Mouse (Mus musculus): ENCODE measurements at regions not wholly inside any gene's neighbourhood (a gene's known extent, or its start where the extent isn't known, plus 50 kb on each side); places are given as distances from the start of the nearest gene placed in this dataset.
"Not testable (repeated sequence)": the region's sequence is repeated elsewhere in the genome, so short reads cannot be mapped to it uniquely, and the experiment has no call there.

DNA sequence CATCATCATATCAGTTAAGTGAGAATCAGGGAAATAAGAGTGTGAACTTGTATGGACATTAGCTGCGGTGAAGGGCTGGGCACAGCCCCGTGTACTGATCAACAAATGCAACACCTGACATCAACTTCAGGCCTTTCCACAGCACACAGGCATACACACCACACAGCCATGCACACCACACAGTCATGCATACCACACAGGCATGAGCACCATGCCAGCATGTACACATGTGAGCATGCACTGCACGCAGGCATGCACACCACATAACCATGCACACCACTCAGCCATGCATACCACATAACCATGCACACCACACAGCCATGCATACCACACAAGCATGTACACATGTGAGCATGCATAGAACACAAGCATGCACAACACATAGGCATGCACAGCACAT, 325.0 kb downstream of the Ajap1 start:
- DNase-seq (ENCODE audit: low spot score) = no peak

DNA sequence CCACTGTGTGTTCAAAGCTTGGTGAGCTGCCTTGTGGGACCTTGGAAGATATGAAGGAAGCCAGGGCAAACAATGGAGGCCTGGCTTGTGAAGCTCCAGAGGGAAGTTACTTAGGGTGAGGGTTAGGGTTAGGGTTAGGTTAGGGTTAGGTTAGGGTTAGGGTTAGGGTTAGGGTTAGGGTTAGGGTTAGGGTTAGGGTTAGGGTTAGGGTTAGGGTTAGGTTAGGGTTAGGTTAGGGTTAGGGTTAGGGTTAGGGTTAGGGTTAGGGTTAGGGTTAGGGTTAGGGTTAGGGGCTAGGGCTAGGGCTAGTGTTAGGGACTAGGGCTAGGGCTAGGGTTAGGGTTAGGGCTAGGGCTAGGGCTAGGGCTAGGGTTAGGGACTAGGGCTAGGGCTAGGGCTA, 329.7 kb downstream of the Ajap1 start:
- not testable (repeated sequence) for DNase-seq (ENCODE audit: low spot score)

DNA sequence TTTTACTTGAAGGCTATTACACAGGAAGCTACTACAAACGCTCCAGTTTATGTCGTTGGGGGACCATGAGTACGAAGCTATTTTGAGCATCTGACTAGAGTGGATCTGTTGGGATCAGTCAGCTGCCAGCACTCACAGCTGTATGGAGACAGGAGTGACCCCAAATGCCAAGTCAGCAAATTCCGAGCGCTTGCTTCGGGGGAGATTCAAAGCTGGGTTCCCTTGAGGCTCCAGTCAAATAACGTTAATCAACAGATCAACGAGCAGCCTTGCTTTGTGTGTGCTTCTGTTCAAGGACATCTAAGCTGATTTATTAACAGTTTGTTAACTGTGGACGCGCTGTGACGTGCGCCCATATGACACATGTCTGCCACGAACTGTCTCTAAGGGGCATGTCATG, 349.5 kb downstream of the Ajap1 start:
- no peak for DNase-seq (ENCODE audit: low spot score)

DNA sequence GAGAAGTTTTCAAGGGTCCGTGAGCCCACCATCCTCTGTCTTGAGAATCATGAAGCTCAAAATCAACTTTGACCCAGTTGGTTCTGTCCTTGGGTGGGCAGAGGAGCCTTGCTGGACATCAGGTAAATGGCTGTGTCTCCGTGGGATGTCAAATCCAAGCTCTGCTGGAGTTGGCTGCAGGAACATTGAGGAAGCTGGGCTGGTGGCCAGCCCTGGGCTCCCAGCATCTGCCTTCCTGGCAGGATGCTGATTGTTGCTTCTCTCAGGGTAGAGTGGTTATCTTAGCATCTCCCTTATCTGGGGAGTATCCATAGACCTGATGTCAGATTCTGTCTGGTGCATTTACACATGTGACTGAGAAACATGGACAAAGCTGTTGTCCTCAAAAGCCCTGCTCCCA, 353.3 kb downstream of the Ajap1 start:
- DNase-seq (ENCODE audit: low spot score) = peak; percentile 49

DNA sequence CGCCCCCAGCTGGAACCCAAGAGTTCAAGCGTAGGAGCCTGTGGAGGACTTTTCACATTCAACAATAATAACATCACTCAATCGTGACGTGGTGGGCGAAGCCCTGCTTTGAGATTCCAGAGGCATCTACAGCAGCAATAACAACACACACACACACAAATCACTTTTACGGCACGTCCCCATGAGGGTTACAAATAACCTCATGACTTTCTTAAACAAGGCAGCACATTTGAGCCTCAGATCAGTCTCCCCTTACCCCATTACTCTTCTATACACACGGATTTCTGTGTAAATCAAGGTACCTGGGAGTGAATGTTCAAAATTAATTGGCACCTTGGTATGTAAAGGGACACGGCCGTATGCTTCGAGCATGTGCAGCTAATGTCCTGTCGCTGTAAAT, 354.4 kb downstream of the Ajap1 start:
- no peak for DNase-seq (ENCODE audit: low spot score)

DNA sequence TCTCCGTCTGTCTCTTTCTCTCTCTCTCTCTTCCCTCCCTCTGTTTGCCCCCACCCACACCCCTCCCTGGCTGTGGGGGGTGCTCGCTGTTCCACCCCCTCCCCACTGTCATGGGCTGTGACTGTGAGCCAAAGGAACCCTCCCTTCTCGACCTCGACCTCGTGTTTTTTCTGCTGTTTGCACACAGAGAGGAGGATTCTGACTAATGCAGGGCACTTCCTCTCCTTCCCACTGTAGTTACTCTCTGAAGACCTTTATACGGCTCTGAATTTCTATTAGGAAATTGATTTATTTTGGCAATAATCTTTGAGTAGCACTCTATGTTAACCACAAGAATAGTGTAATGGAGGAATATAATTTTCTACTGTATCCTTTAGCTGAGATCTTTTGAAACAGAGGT, 362.1 kb downstream of the Ajap1 start:
- DNase-seq (ENCODE audit: low spot score) = no peak

DNA sequence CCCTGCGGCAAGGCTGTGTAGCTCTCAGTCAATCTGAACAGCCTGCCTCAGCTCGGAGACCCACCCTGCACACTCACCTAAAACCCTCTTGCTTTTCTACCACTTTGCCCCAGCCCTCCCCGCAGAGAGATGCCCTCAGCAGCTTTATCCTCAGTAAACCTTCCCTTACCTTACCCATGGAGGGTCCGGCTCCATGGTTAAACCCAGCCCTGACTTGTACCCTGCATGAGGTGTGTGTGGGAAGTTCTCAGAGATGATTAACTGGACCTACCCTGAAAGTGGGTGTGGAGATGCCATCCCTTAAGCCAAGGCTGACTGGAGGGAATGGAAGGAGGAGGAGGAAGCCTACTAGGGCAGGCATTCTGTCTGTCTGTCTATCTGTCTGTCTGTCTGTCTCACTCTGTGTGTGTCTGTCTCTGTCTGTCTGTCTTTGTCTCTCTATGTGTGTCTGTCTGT, 362.9 kb downstream of the Ajap1 start:
- DNase-seq (ENCODE audit: low spot score) = no peak

DNA sequence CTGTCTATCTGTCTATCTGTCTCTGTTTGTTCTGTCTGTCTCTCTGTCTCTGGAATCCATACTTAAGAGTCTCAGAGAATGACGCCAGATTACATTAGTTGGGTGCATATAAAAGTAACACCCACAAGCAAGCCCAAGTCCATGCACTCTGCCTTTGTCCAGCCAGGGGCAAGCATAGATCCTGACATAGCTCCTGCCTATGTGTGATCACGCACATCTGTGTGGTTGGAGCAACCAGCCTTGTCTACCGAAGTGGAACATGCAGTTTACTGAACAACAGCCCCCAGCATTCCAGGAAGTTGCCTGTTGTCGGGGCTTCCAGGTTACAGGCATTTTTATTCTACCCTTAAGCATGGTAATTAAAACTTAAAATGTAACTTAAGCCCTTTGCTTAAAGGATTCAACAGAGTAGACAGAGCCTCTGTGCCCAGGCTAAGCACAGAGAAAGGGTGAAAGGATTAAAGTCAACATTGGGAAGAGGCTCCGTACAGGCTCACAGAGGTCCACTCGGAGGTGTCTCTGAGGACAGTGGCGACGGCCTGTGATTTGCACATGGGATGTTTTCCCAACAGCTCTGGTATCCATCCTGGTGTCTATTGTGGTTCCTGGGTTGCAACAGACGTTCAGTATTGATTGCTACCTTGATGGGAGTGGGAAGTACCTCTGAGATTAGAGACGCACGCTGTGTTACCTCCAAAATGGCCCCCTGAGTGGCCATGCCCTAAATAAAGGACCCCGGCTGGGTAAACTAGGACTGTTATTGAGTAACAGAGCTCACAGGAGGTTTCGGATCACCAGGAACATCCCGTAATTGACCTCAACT, 363.6 kb downstream of the Ajap1 start:
- no peak for DNase-seq (ENCODE audit: low spot score)

DNA sequence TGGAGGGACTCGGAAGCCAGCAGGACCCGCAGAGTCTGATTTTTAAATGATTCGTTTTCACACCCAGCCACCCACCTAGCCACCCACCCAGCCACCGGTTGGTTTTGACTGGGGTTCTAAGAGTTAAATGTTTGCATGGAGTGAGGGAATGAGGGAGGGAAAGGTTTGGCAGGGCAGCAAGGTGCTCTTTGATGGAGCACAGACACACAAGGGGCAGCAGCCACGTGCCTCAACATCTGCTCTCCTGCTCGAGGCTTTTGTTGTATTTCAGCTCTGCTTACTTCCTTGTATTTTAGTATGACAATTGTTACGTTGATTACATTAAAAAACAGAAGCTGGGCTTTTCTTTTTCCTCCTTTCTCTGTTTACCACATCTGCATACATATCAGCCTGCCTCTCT, 367.6 kb downstream of the Ajap1 start:
- no peak for DNase-seq (ENCODE audit: low spot score)

DNA sequence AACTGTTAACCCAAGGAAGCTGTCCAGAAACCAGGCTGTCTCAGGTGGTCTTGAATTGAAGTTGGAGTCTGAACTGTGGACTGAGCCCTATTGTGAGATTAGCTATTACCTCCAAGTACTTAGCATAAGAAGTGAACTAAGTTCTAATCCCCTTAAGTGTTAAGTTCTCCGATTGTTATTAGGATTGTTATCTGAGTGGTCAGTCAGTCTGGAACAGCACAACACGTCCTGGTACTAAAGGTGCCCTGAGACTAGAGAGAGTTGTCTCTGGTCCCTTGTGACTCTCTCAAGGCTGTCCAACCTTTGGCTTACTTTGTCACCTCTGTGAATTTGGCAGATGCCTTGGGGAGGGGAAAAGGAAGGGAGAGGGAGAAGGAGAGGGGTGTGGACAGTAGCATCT, 369.0 kb downstream of the Ajap1 start:
- DNase-seq (ENCODE audit: low spot score) = no peak

DNA sequence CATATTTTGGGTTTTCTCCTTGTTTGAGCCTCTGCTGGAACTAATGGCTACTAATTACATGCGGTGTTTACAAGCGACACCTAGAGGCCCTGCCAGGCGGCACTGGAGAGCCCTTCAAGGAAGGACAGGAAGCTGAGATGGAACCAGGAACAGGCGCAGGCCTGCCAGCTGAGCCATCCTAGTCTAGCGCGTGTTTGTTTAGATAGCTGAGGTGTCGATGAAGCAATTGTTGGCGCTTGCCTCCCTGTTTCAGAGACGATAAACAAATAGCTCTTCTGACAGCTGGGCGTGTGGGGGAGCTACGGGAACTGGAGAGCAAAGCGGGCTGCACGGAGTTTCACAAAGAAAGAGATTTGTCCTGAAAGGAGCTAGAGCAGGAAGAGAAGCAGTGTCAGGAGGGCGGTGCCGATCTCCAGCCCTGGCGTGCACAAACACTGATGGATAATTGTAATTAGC, 372.3 kb downstream of the Ajap1 start:
- DNase-seq (ENCODE audit: low spot score) = peak; percentile 48

DNA sequence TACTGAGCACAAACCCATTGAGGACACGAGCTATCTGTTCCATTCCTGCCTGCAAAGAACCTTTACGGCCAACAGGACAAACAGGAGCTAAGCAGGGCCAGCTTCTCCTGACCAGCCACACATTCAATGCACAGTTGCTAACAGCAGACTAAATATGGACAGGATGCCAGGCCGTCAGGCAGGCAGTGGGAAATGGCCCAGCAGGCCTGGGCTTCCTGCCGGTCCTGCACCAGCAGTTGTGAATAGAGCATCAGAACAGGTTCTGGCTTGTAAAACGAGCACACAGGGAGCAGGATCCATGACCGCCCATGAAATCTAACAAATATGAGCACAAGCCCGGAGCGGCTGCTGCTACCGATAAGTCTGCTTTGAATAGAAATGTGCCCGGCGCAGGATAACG, 384.0 kb downstream of the Ajap1 start:
- DNase-seq (ENCODE audit: low spot score) = no peak

DNA sequence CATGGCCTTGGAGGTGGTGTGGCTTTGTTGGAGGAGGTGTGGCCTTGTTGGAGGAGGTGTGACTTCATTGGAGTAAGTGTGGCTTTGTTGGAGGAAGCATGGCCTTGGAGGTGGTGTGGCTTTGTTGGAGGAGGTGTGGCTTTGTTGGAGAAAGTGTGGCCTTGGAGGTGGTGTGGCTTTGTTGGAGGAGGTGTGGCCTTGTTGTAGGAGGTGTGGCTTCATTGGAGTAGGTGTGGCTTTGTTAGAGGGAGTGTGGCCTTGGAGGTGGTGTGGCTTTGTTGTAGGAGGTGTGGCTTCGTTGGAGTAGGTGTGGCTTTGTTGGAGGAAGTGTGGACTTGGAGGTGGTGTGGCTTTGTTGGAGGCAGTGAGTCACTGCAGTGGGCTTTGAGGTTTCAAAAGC, 385.0 kb downstream of the Ajap1 start:
- DNase-seq (ENCODE audit: low spot score) = no peak

DNA sequence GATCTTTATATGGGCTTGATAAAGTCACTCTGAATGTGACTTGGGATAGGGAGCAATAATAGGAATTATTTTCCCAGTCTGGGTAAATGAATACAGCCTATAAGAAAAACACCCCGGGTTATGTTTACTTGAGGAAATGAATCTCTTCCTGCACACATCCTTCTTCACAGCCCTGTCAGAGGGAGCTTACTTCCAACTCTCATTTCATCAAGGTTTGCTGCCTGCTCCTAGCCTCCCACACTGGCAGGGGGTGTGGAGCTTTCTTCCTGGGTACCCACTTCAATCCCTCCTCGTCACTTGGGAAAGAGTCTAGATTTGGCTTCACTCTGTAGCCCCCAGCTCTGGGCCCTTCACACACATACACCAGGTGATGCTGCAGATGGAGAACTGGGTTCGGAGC, 389.5 kb downstream of the Ajap1 start:
- DNase-seq (ENCODE audit: low spot score) = no peak

DNA sequence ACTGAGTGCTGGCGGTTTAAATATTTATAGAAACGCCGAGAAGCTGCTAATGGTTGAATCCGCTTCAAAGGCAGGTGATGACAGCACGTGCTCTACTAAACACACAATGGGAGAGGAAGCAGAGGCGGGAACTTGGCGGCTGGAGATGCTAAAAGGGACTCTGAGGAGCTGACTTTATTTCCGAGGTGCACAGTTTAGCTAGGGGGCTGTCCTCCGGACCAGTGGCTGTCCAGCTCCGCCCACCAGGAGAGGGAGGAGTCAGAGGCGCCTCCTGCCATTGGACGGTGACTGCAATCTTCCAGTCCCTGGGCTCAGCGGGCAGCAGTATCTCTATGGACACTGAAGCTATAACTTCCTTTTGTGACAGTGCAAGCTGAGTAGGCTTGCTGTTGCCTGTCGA, 400.4 kb downstream of the Ajap1 start:
- DNase-seq (ENCODE audit: low spot score) = no peak

DNA sequence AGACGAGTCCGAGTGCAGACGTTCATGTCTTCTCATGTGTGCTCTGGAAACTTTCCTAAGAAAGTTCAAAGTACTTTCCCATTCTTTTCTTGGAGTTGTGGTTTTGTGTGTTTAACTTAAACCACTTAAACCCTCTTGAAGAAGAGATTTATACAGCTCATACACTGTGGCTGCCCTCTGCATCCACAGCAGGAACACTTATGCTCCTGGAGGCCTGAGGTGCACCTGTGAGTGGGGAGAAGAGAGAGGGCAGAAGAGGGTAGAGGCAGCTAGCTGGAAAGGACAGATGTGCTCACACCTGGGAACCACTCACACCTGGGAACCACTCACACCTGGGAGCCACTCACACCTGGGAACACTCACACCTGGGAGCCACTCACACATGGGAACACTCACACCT, 408.0 kb downstream of the Ajap1 start:
- DNase-seq (ENCODE audit: low spot score) = no peak

DNA sequence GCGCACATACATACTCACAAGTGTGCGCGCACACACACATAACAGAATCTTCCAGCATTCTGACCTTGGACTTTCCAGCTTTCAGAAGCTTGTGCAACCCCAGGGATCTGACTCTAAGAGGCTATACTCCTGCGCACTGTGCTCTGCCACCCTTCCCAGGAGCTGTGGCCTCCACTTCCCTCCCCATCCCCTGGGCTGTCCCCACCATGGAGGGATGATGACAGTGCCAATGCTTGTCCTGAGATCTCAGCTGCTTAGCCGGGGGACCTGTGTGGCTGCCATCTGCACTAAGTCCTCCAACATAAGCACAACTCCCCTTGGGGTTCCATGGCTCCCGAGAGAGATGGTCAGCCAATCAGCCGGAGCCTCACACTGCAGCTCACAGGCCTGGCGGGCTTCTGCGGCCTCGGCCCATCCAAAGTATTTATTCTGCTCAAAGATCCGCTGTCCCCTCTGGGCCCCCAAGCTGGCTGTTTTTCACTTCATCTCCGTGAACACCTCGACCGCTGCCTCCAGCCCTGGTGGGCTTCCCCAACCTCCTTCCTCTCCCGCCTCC, 412.3 kb downstream of the Ajap1 start:
- no peak for DNase-seq (ENCODE audit: low spot score)

DNA sequence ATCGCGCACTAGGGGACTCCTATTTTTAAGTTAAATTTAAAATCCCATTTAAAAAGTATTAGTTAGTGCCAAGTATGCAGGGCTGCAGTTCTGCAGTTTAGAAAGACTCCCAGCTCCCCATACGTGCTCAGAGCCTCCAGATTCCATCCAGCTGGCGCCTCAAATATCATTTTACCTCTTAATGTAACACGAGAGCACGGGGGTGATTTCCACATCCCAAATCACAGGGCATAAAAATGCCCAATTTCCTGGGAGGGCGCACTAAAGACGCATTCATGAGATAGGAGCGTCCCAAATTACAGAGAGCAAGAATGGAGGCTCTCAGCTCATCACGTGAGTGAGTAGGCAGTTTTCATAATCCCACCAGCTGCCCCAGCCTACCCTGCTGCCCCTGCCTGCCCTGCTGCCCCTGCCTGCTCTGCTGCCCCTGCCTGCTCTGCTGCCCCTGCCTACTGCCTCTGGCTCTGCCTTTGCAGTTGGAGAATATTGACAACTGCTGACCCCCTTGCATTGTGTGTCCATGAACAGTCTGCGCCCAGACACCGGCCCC, 414.1 kb downstream of the Ajap1 start:
- no peak for DNase-seq (ENCODE audit: low spot score)

DNA sequence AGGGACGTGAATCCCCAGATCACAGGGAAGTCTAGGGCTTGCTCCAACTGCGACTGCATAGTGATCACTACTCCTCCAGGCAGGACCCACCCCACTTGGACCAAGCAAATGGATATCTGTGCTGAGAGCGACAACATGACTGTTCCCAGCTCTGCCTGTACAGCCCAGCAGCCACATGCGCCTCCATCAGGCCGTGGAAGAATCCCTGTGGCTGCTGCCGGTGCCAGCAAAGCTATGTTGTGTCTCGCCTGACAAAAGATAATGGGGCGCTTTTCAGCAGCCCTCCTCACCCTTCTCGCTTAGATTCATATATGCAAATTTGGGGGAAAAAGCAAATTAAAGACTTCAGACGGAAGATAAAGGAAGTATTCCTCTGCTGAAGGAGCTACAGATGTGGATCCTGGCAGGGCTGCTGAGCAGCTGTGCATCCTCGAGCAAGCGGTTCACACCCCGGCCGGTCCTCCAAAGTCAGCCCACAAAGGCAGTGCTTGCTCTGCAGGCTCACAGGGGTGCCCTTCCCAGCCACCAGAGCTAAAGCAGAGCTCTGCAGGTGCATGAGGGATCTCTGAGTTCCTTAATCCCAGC, 418.5 kb downstream of the Ajap1 start:
- no peak for DNase-seq (ENCODE audit: low spot score)

DNA sequence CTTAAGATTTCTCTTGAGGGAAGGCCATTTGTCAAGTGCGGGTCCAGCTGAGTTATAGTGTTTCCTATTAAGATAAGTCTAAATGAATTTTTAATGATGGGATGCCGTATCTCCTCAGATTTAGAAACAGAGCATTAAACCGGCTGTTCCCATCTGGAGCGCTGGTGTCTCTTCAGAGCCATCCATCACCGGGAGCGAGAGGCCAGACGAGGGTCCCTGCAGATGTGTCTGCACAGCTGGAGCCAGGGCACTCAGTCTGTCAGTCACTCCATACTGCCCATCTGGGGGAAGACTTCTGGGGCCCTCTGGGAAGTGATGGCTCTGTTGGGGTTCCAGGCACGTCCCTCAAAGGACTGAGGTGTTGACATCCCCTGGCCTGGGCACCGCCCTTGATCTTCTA, 419.2 kb downstream of the Ajap1 start:
- no peak for DNase-seq (ENCODE audit: low spot score)

DNA sequence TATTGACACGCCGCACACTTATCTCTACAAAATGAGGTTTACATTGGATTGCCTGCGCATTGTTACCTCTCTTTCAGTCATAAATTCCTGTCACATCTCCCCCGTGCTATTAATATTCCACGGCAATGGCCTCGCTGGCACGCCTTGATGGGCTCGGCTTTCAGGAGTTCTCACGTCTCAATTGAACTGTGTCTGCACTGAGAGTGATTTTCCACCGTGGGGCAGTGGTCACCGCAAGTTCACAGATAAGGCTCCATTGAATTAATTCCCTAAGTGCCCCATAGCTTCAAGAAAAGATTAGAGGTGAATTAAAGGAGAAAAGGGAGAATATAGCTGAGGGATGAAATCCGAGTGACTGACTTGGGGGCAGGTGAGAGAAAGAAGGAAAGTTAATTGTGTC, 424.5 kb downstream of the Ajap1 start:
- DNase-seq (ENCODE audit: low spot score) = no peak

DNA sequence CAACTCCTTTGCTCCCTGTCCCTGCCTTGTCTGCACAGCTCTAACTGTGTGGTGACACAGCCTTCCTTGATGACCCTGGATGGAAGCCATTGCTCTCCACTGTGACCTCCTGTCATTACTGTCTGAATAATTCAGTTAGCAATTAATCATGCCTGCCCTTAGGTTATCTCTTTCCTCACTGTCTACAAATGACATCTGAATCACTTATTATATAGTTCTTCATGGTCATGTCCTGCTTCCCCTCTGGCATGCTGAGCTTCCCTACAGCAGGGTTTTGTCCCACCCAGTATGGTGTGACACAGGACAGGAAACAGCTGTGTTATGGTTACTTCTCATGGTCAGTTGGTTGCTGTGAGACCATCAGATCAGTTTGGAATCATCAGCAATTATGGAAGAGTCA, 458.9 kb downstream of the Ajap1 start:
- DNase-seq (ENCODE audit: low spot score) = no peak

DNA sequence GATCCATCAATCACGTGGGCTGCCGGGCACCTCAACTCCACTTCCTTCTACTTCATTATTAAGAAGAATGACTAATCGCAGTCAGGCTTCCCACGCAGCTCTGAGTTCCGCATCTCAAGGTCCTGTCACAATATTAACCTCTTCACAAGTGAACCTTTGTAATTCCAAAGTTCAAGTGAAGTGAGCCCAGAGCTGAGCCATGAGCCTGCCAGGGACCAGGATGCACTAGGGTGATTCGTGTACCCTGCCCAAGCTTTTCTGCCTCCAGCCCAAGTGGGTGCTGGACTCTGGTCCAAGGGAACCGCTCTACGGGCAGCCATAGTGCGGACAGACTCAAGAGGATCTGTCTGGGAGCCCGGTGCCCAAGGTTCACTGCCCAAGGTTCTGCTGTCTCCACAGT, 463.4 kb downstream of the Ajap1 start:
- DNase-seq (ENCODE audit: low spot score) = no peak

All from layer of hippocampus, adult 11-12 months (tissue).